Mouse (Mus musculus) B cell, adult 67 days (primary cell): ENCODE results near the gene Slc37a3. TPM values are rescaled to one million over a fixed set of nuclear protein-coding genes. Genes with fewer than 3 reads are reported as not detected.

Source experiments
- total RNA-seq, 2 experiments: library from RNA; stranded (reverse); gene quantifications; 4 replicates each; pipeline ENCODE4 v1.2.4; 2023

Slc37a3 gene
- total RNA-seq = 10 to 100 TPM; 44.8 to 49.4 TPM

DNA sequence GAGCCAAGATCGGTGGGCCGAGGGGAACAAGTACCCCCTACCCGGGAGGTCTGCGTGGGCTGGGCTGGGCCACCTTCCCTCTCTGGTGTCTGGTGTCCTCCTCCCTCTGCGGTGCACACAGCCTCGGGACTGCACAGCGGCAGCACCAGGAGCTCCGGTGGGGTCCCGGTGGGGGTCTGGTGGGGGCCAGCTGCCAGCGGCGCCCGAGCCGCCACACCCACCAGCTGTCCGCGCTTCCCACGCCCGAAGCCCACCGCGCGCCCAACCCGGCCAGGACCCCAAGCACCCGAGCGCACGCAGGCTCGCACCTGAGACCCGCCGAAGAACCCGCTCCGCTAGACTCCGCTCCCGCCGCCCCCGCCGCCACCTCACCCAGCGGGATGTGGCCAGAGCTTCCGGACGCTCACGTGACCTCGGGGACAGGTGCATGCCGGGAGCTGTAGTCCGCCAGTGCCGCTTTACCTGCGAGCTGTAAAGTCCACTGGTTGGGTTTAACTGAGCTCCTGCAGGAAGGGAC is at the start of gene Slc37a3:
TSS of gene Slc37a3 (minus strand) at position 365 of the 517 bp plus-strand sequence.

GRCm38 (mm10) chr6:39419851-39420721 is 42.6 kb upstream of the Slc37a3 start, which contains the start of gene Mkrn1:
Gene Mkrn1 (minus strand): TSS chr6:39420462.

DNA sequence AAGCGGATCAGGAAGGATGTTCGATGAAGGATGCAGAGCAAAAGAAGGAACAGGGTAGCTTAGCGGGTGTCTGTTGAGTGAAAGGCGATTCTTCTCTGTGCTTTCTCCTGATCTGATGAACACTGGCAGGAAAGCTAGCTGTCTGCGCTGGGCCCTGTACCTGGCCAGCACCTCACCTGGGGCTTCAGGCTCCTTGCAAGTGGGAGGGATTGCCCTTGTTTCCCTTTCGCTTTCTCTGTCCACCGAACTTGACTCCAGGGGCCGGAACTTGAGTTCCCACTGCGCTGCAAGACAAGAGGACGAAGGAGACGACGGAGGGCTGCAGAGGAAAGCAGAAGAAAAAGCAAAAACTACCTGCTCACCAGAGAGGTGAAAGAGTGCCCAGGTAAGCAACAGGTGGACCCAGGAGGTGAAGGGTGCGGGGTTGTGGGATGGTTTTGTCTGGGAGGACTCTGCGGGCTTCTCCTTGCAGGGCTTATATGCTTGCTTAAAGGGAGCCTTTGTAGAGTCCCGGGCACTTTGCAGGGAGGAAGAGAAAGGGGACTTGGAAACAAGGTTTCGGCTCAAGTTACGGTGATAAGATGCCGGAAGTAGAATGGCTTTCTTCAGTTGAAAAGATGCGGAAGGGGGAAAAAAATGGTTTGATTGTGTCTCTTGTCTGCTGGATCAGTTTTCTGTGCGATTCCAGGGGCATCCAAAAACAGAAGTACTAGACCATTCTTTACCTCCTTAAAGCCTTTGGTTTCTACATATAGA is 3.8 kb upstream of the Slc37a3 start, which contains the start of gene Rab19:
TSS of gene Rab19 (plus strand) at position 51 of the 756 bp plus-strand sequence.

Other genes with a start within 250 kb of the Slc37a3 start
- 10 to 100 TPM; 88.9 to 94.1 TPM for gene Kdm7a, start 170.9 kb downstream of the Slc37a3 start, total RNA-seq
- 10 to 100 TPM in 1 of 2 experiments, 1 to 10 TPM in 1; 9.7 to 10.5 TPM for gene Rab19, start 3.5 kb upstream of the Slc37a3 start, total RNA-seq
- 100 to 1,000 TPM in 1 of 2 experiments, 10 to 100 TPM in 1; 90.8 to 104 TPM for gene Mkrn1, start 42.8 kb upstream of the Slc37a3 start, total RNA-seq
- under 1 TPM; 0.47 to 0.67 TPM for gene Dennd2a, start 180.2 kb upstream of the Slc37a3 start, total RNA-seq
- gene Adck2, start 196.2 kb upstream of the Slc37a3 start, total RNA-seq = 10 to 100 TPM; 38.0 to 40.2 TPM
- 1 to 10 TPM in 1 of 2 experiments, not detected in 1; 1.5 TPM for gene Gm42420, start 208.1 kb upstream of the Slc37a3 start, total RNA-seq
- 10 to 100 TPM; 38.9 to 52.1 TPM for gene Ndufb2, start 214.9 kb upstream of the Slc37a3 start, total RNA-seq